Mouse (Mus musculus) spleen, postnatal 36 days (tissue): ENCODE measurements around the gene Aarsd1.
"Not testable (repeated sequence)": the region's sequence is repeated elsewhere in the genome, so short reads cannot be mapped to it uniquely, and the experiment has no call there.

Experiments used
- DNase-seq, 2 experiments: peaks; one replicate each; pipeline ENCODE4 v3.0.0; 2022; ENCODE audit warnings: low spot score in 2 of 2, mixed read lengths in 1 of 2

Gene Aarsd1

GRCm38 (mm10) chr11:101417101-101417855, at the start of gene Aarsd1:
Gene Aarsd1, minus strand, starts transcription at chr11:101417615.
- DNase-seq: peak; percentile 81

- not testable (repeated sequence) for DNase-seq
Measured at GRCm38 (mm10) chr11:101466552-101466950, 49.1 kb upstream of the Aarsd1 start.

- peak; percentile 58 to 61 for DNase-seq
Measured at GRCm38 (mm10) chr11:101465869-101466551, 48.6 kb upstream of the Aarsd1 start, which contains the start of gene Vat1. Gene Vat1, minus strand, starts transcription at chr11:101466230.

- peak; percentile 50 to 62 for DNase-seq
Measured at GRCm38 (mm10) chr11:101465101-101465868, 47.9 kb upstream of the Aarsd1 start.

GRCm38 (mm10) chr11:101464211-101465100, 47.0 kb upstream of the Aarsd1 start, which contains the start of gene Rnd2:
Gene Rnd2, plus strand, starts transcription at chr11:101464999.
- DNase-seq: no peak

GRCm38 (mm10) chr11:101462583-101463440, 45.4 kb upstream of the Aarsd1 start:
- DNase-seq: no peak

- DNase-seq: no peak
Measured at GRCm38 (mm10) chr11:101462141-101462540, 44.7 kb upstream of the Aarsd1 start.

GRCm38 (mm10) chr11:101460321-101460720, 42.9 kb upstream of the Aarsd1 start:
- no peak for DNase-seq

GRCm38 (mm10) chr11:101459716-101460115, 42.3 kb upstream of the Aarsd1 start:
- DNase-seq: peak in 1 of 2 experiments; percentile 24

GRCm38 (mm10) chr11:101458217-101458616, 40.8 kb upstream of the Aarsd1 start:
- DNase-seq: no peak

- no peak for DNase-seq
Measured at GRCm38 (mm10) chr11:101457631-101458030, 40.2 kb upstream of the Aarsd1 start.

- no peak for DNase-seq
Measured at GRCm38 (mm10) chr11:101455627-101456026, 38.2 kb upstream of the Aarsd1 start.

GRCm38 (mm10) chr11:101454702-101455101, 37.3 kb upstream of the Aarsd1 start:
- no peak for DNase-seq

- DNase-seq: no peak
Measured at GRCm38 (mm10) chr11:101452093-101452774, 34.8 kb upstream of the Aarsd1 start.

GRCm38 (mm10) chr11:101451536-101451935, 34.1 kb upstream of the Aarsd1 start:
- no peak for DNase-seq

- peak in 1 of 2 experiments; percentile 37 for DNase-seq
Measured at GRCm38 (mm10) chr11:101450394-101450793, 33.0 kb upstream of the Aarsd1 start.

- DNase-seq: not testable (repeated sequence)
Measured at GRCm38 (mm10) chr11:101449596-101449995, 32.2 kb upstream of the Aarsd1 start.

GRCm38 (mm10) chr11:101448899-101449298, 31.5 kb upstream of the Aarsd1 start:
- peak in 1 of 2 experiments; percentile 26 for DNase-seq

GRCm38 (mm10) chr11:101448274-101448746, 30.9 kb upstream of the Aarsd1 start, which contains the start of gene Ifi35:
Gene Ifi35, plus strand, starts transcription at chr11:101448407.
- peak; percentile 84 to 89 for DNase-seq
